Mouse (Mus musculus): ENCODE data around the gene Gpr6.
A peak's percentile ranks its signal among the peaks of the same experiment; 100 is the strongest.

Gene Gpr6

DNA sequence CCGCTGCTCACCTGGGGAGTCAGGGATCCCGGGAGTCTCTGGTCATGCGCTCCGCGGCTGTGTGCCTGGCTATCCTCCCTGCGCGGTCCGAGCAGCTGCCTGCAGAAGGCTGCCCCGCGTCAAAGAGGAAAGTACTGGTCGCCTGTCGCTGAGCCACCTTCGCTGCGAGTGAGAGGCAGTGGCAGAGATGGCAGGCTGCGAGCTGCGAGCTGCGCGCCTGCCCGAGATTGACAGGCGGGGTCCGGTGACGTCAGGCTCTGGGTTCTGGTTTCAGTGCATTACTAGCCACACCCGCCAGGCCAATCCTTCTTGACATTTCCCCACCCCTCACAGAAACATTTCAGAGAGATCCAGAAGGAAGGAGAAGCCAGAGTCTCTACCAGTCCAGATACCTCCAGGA, at the start of gene Gpr6:
Gene Gpr6 (minus strand): TSS at position 170 of the 400 bp plus-strand sequence.
- peak; percentile 91 for ATAC-seq (ENCODE audit: low TSS enrichment)

- peak; percentile 85; the same call in 1 of the 2 replicates for ATAC-seq (ENCODE audit: low TSS enrichment)
Observed at GRCm38 (mm10) chr10:41100060-41100459, 28.0 kb upstream of the Gpr6 start.

- ATAC-seq (ENCODE audit: low TSS enrichment) = no peak
Observed at GRCm38 (mm10) chr10:41098137-41098536, 26.1 kb upstream of the Gpr6 start.

DNA sequence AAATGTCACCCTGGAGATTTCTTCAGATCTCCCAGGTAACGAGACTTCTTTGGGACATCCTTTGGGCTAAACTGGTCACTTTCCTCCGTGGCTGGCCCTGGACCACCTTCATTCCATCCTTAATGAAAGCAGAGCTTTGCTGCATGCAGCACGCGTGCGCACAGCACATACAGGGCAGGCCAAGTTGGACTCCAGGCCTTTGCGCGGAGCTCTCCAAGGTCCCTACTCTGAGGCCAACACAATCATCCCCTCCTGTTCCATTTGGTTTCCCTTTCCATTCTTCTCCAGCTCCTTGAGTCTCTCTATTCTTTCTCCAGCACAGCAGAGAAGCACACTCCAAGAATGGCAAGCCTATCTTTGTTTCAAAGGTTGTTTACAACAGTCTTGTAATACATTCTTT, 16.8 kb upstream of the Gpr6 start:
- ATAC-seq (ENCODE audit: low TSS enrichment) = no peak

GRCm38 (mm10) chr10:41071696-41072095, 389 bp downstream of the Gpr6 start:
- ATAC-seq (ENCODE audit: low TSS enrichment) = no peak

DNA sequence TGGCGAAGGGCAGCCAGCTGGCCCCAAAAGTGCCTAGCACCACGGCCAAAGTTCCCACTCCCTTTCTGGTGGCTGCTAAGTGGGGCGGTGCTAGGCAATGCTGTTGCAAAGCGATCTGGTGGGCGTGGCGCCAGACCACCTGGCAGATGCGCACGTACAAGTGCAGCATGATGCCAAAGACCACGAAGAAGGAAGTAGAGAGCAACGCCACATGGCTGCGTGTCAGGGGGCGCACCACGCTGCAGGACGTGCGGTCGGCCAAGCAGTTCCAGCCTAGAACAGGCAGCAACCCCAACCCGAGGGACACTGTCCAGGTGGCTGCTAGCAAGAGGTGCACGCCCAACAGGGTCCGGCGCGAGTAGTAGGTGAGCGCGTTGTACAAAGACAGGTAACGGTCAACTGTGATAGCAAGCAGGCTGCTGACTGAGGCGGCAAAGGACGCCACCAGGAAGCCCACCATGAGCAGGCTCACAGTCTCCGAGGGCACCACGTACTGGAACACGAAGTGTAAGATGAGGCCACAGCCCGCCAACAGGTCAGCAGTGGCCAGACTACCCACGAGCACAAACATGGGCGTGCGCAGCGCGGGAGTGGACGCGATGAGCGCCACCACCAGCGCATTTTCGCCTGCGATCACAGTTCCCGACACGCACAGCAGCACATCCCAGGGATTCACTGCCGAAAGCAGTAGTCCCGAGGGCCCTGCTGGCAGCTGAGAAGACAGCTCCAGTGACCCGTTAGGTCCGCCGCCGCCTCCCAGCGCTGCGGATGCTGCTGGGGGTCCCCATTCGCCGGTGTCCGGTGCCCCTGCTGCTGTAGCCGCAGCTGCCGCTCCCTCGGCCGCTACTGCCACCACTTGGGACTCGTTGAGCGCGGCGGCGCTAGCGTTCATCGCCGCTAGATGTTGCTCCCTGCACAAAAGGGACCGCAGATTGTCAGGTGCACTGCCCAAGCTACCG, 1.1 kb downstream of the Gpr6 start:
- peak; percentile 89 for ATAC-seq (ENCODE audit: low TSS enrichment)

GRCm38 (mm10) chr10:41060250-41060831, 11.7 kb downstream of the Gpr6 start:
- ATAC-seq (ENCODE audit: low TSS enrichment) = no peak

GRCm38 (mm10) chr10:41055581-41055980, 16.5 kb downstream of the Gpr6 start:
- ATAC-seq (ENCODE audit: low TSS enrichment) = no peak

- no peak for ATAC-seq (ENCODE audit: low TSS enrichment)
Observed at GRCm38 (mm10) chr10:41054005-41054404, 18.1 kb downstream of the Gpr6 start.

DNA sequence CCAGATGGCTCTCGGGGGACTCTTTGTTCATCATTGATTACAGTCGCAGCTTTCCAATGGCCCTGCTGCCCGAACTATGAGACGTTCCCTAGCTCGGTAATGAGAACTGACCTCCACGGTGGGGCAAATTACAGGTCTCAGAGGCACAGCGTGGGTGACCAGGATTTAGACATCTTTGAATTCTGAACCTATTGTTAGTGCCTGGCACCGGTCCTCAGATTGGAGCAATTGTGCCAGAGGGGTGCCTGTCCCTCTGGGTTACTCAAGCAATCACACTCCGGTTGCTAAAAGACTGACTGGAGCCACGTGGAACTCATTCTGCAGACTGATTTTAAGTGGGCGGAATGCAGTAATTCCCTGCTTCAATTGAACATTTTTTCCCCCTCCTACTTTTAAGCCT, 29.8 kb downstream of the Gpr6 start:
- no peak for ATAC-seq (ENCODE audit: low TSS enrichment)

- ATAC-seq (ENCODE audit: low TSS enrichment) = no peak
Observed at GRCm38 (mm10) chr10:41041478-41041877, 30.6 kb downstream of the Gpr6 start.

GRCm38 (mm10) chr10:41040530-41041085, 31.5 kb downstream of the Gpr6 start:
- no peak for ATAC-seq (ENCODE audit: low TSS enrichment)

DNA sequence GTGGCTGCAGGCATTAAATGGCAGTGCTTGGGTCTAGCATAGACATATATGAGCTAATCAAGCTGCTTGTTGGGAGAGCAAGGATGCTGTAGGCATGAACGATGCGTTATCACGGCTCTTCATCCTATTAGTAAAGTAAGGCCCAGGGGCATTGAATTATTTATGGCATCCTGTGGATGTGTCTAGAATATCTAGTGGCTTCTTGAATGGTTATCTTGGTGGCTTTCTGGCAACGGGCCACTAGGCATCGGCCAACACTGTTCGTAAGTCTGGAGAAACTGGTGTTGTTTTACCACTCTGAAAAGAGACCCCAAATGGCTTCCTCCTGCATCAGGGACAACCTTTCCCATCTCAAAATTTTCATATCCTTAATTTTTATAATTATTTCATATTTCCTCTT, 33.6 kb downstream of the Gpr6 start:
- no peak for ATAC-seq (ENCODE audit: low TSS enrichment)

DNA sequence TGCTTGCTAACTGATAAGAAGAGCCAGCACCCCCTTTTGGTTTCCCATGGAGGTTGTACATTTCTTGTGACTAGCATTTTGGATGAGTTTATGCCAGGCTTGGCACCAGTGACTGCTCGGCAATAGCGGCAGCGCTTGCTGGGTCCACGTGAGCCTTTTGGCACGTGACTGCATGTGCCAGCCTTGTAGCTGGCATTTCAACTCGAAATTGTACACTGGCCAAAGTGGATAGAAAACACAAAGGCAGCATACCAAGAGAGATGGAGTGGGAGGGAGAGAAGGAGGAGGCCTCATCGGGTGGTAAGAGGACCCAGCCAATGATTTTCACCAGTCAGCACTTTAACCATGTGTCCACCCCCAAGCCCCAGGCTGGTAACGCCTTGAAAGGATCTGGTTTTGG, 34.4 kb downstream of the Gpr6 start:
- ATAC-seq (ENCODE audit: low TSS enrichment) = peak; percentile 77

GRCm38 (mm10) chr10:41032811-41033210, 39.3 kb downstream of the Gpr6 start:
- ATAC-seq (ENCODE audit: low TSS enrichment) = no peak

GRCm38 (mm10) chr10:41024860-41025259, 47.2 kb downstream of the Gpr6 start:
- ATAC-seq (ENCODE audit: low TSS enrichment) = no peak

DNA sequence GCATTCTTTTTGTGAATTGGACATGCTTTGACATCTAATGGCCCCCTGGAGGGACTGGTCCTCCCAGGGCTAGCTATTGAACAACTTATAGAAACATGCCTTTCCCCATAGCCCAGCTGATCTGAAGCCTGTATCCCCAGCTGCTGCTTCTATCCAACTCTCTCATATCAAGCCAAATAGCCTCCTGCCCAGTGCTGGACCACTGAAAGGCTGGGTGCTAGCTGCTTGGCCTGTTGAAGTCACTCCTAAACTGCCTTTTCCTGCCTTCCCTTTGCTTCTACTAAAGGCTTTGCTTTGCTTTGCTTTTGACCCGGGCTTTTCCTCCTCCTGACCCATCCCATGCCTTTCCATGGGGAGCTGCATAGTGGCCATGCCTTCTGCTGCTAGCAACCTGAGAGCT, 47.7 kb downstream of the Gpr6 start:
- ATAC-seq (ENCODE audit: low TSS enrichment) = no peak

DNA sequence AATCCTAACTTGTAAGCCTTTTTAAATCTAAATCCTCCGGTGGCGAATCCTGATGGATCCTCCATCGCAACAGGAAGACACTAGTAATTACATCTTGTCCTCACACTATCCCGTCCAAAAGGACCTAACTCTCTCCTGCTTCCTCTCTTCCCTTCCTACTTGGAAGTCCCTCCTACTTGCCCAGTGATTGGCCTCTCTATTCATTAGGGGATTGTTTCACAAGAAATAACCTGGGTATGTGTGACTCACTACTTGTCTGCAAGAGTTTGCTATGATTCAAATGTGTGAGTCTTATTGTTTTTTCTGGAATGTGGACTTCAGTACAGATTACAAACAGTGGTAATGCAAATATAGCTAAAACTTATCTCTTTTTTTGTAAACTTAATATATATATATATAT, 49.9 kb downstream of the Gpr6 start:
- ATAC-seq (ENCODE audit: low TSS enrichment) = no peak
